Mouse (Mus musculus) myocyte (in vitro differentiated cells): Measurements from ENCODE around the gene Safb. TPM values are rescaled to one million over a fixed set of nuclear protein-coding genes. Genes with fewer than 3 reads are reported as not detected.
A peak's percentile ranks its signal among the peaks of the same experiment; 100 is the strongest.

Experiments
- H3K27me3 ChIP-seq: one replicate; pipeline ENCODE4 v1.6.1; 2011; ENCODE audit not compliant: control insufficient read depth, insufficient read depth, insufficient read length
- H3K36me3 ChIP-seq: one replicate; pipeline ENCODE4 v1.6.1; 2011; ENCODE audit not compliant: control insufficient read depth, insufficient read depth
- H3K4me2 ChIP-seq: one replicate; pipeline ENCODE4 v1.6.1; 2011; ENCODE audit warnings: low read depth, control low read depth
- H3K4me3 ChIP-seq: one replicate; pipeline ENCODE4 v1.5.1; 2011; ENCODE audit warnings: mild to moderate bottlenecking, control low read depth, moderate library complexity
- H3K79me2 ChIP-seq: one replicate; pipeline ENCODE4 v1.6.1; 2011; ENCODE audit not compliant: control insufficient read depth, insufficient read depth
- H3ac ChIP-seq: one replicate; pipeline ENCODE4 v1.6.1; 2011; ENCODE audit not compliant: control insufficient read depth, insufficient read length
- CEBPB ChIP-seq: IDR thresholded peaks from 2 replicates; pipeline ENCODE4 v1.6.1; 2011; ENCODE audit warnings: mild to moderate bottlenecking, moderate library complexity; ENCODE audit not compliant: poor library complexity, insufficient read depth, severe bottlenecking
- E2F4 ChIP-seq: IDR thresholded peaks from one replicate; pipeline ENCODE4 v1.6.1; 2011; ENCODE audit warnings: mild to moderate bottlenecking, control low read depth, moderate library complexity; ENCODE audit not compliant: insufficient read depth
- MAX ChIP-seq: IDR thresholded peaks from one replicate; pipeline ENCODE4 v1.6.1; 2011; ENCODE audit warnings: low read depth, mild to moderate bottlenecking, control low read depth
- MYOD1 ChIP-seq, 3 experiments: IDR thresholded peaks; one replicate each; pipeline ENCODE4 v1.6.1; 2011; ENCODE audit warnings: control low read depth in 2 of 3, low read depth in 2 of 3, mild to moderate bottlenecking in 2 of 3, moderate library complexity in 1 of 3; ENCODE audit not compliant: insufficient read length in 2 of 3, control insufficient read depth in 1 of 3
- MYOG ChIP-seq, 3 experiments: IDR thresholded peaks; one replicate each; pipeline ENCODE4 v1.6.1; 2011; ENCODE audit warnings: control low read depth in 2 of 3, low read depth in 2 of 3, mild to moderate bottlenecking in 2 of 3; ENCODE audit not compliant: insufficient read length in 2 of 3, control insufficient read depth in 1 of 3, insufficient read depth in 1 of 3
- POLR2A ChIP-seq: IDR thresholded peaks from one replicate; pipeline ENCODE4 v1.6.1; 2011; ENCODE audit warnings: low read depth, mild to moderate bottlenecking, control low read depth, moderate library complexity; ENCODE audit not compliant: insufficient read length
- POLR2AphosphoS2 ChIP-seq: IDR thresholded peaks from one replicate; pipeline ENCODE4 v1.6.1; 2011; ENCODE audit warnings: low read depth, control low read depth; ENCODE audit not compliant: insufficient read length
- REST ChIP-seq: IDR thresholded peaks from one replicate; pipeline ENCODE4 v1.6.1; 2011; ENCODE audit warnings: mild to moderate bottlenecking, control low read depth, moderate library complexity; ENCODE audit not compliant: insufficient read depth, insufficient read length
- SRF ChIP-seq: IDR thresholded peaks from one replicate; pipeline ENCODE4 v1.6.1; 2011; ENCODE audit warnings: low read depth; ENCODE audit not compliant: control insufficient read depth, insufficient read length
- TCF12 ChIP-seq: IDR thresholded peaks from one replicate; pipeline ENCODE4 v1.6.1; 2011; ENCODE audit warnings: mild to moderate bottlenecking, control low read depth; ENCODE audit not compliant: poor library complexity, insufficient read depth, severe bottlenecking
- TCF3 ChIP-seq: IDR thresholded peaks from one replicate; pipeline ENCODE4 v1.6.1; 2011; ENCODE audit warnings: low read depth, control low read depth; ENCODE audit not compliant: insufficient read length
- USF1 ChIP-seq: IDR thresholded peaks from one replicate; pipeline ENCODE4 v1.6.1; 2011; ENCODE audit warnings: low read depth, mild to moderate bottlenecking, control low read depth, moderate library complexity
- polyA plus RNA-seq: library from polyadenylated mRNA; unstranded; fragments of >200 nt; fragmentation: generic; extraction: Trizol; gene quantifications from one replicate; pipeline ENCODE4 v1.2.1, GENCODE M21; 2012; ENCODE audit warnings: missing spikeins

Safb gene
- polyA plus RNA-seq, 1 experiment = 58.9 TPM

DNA sequence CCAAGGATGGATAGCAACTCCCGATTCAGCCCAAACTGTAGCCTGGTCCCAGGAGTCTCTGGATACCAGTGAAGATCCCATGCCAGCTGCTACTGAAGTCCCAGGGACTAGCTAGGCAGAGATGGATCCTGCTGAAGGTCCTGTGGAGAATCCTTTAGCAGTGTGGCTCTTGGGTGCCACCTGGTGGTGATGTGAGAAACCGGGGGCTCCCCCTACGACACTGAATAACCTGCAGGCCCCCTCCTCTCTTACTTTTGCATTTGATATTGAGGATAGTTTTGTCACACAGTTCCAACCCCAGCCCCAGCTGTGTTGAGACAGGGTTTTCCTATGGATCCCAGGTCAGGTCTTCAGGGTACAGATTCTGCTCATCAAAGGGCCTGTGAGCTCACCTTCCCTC is 26.2 kb upstream of the Safb start:
- Histone ChIP-seq H3K4me2 (no peak overlapping the region), H3K36me3 (peaks cover 2% of the 10 kb centered on the region), H3K4me3 (no peak overlapping the region), H3K27me3 (no peaks in the 10 kb centered on the region), H3ac (no peak overlapping the region), H3K79me2 (no peaks in the 10 kb centered on the region)
- TF ChIP-seq MYOD1 (IDR thresholded peaks at IDR 0.05; ENCODE audit: control insufficient read depth in 1 of 3, insufficient read length in 2 of 3, low read depth in 2 of 3) (no peak), POLR2AphosphoS2 (peak; percentile 79), REST (no peak), USF1 (no peak), CEBPB (no peak)

DNA sequence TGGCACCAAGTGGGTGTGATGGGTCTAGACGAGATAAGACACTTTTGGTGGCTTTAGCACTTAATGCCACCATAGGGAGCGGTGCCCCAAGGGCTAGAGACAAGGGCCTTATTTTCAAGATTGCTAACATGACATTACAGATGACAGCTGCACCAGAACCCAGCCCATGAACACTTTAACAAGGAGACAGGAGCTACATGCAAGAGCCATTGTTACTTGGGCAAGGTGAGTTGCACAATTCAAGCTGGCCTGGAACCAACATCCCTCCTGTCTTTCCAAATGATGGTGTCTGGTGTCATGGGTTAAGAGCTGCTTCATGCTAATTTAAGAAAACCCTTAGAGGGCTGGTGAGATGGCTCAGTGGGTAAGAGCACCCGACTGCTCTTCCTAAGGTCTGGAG is 25.2 kb upstream of the Safb start:
- H3K36me3 ChIP-seq = peaks cover 9% of the 10 kb centered on the region
- H3K27me3 ChIP-seq = no peaks in the 10 kb centered on the region
- TF ChIP-seq CEBPB = peak; percentile 57; the same call in 1 of the 2 replicates
- TF ChIP-seq POLR2AphosphoS2 = no peak
- H3K4me3 ChIP-seq = no peak overlapping the region
- H3ac ChIP-seq = no peak overlapping the region
- H3K4me2 ChIP-seq = no peak overlapping the region
- no peaks in the 10 kb centered on the region for H3K79me2 ChIP-seq

DNA sequence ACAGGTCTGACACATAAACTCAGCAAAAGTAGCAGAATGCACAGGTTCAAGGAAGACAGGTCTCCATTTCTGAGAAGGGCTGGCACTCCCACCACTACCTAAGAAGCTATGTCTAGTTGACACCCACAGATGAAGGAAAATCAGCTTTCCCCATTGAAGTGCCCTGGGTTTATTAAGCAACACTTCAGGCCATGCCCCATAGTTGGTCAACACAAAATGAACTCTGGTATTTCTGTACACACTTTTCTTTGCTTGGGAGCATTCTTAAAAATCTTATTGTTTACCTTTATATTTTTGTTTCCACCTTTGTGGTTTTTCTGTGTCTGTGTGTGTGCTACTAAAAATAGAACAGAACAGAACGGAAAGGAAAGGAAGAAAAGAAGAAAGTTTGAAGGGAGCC is 24.5 kb upstream of the Safb start:
- Histone ChIP-seq H3K4me2 (no peak overlapping the region), H3K36me3 (peaks cover 17% of the 10 kb centered on the region), H3K79me2 (no peaks in the 10 kb centered on the region), H3K4me3 (no peak overlapping the region), H3ac (no peak overlapping the region), H3K27me3 (no peaks in the 10 kb centered on the region)
- TF ChIP-seq E2F4 = no peak
- no peak for TF ChIP-seq TCF3
- no peak for TF ChIP-seq REST
- TF ChIP-seq CEBPB = no peak
- TF ChIP-seq SRF = no peak
- TF ChIP-seq MYOD1 (IDR thresholded peaks at IDR 0.05; ENCODE audit: control insufficient read depth in 1 of 3, insufficient read length in 2 of 3, low read depth in 2 of 3) = no peak
- TF ChIP-seq POLR2AphosphoS2 = no peak
- TF ChIP-seq MAX = no peak
- TF ChIP-seq TCF12 = no peak
- TF ChIP-seq USF1 = no peak
- TF ChIP-seq POLR2A = no peak

DNA sequence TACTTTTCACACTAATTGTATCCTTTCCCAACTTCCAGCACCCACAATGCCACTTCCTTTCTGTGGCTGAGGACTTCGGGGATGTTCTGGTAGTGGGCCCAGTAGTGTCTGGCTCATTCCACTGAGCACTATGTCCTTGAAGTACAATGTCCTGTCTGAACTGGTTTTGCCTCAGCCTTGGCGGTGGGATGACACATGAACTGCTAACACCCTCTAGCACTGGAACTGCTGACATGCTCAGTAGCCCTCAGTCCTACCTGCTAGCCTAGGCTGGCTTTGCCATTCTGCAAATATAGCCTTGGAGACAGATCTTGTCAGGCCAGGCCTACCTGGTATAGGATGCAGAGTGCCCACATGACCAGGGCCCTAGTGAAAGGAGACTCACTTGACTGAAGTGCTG is 22.8 kb upstream of the Safb start:
- Histone ChIP-seq H3K79me2 (no peaks in the 10 kb centered on the region), H3K27me3 (no peaks in the 10 kb centered on the region), H3K4me2 (no peak overlapping the region), H3K4me3 (no peak overlapping the region), H3K36me3 (peaks cover 22% of the 10 kb centered on the region), H3ac (no peak overlapping the region)
- TF ChIP-seq USF1 (no peak), SRF (no peak), REST (no peak), TCF12 (no peak), MAX (no peak), MYOD1 (IDR thresholded peaks at IDR 0.05; ENCODE audit: control insufficient read depth in 1 of 3, insufficient read length in 2 of 3, low read depth in 2 of 3) (no peak), MYOG (IDR thresholded peaks at IDR 0.05; ENCODE audit: control insufficient read depth in 1 of 3, insufficient read depth in 1 of 3, insufficient read length in 2 of 3, low read depth in 2 of 3) (no peak), CEBPB (no peak), POLR2AphosphoS2 (no peak), E2F4 (no peak)

DNA sequence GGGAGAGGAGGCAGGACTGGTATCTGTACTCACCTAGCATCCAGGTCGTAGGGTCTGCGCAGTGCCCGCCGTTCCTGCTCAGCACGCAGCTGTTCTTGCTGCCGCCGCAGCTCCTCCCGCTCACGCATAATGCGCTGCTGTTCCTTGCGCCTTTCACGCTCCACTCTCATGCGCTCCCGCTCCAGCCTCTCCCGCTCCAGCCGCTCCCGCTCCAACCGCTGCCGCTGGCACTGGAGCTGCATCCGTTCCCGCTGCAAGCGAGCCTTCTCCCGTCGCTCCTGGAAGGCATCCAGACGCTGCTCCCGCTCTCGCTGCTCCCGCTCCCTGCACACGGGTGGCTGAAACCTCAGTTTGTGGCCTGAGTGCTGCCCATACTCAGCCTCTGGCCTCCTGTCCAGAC is 18.3 kb upstream of the Safb start:
- no peak overlapping the region for H3K4me2 ChIP-seq
- H3ac ChIP-seq = no peak overlapping the region
- H3K79me2 ChIP-seq = no peaks in the 10 kb centered on the region
- TF ChIP-seq POLR2A = peak; percentile 13
- TF ChIP-seq E2F4 = no peak
- TF ChIP-seq POLR2AphosphoS2 = peak; percentile 63
- H3K4me3 ChIP-seq = no peak overlapping the region
- peaks cover 43% of the 10 kb centered on the region for H3K36me3 ChIP-seq
- H3K27me3 ChIP-seq = no peaks in the 10 kb centered on the region

DNA sequence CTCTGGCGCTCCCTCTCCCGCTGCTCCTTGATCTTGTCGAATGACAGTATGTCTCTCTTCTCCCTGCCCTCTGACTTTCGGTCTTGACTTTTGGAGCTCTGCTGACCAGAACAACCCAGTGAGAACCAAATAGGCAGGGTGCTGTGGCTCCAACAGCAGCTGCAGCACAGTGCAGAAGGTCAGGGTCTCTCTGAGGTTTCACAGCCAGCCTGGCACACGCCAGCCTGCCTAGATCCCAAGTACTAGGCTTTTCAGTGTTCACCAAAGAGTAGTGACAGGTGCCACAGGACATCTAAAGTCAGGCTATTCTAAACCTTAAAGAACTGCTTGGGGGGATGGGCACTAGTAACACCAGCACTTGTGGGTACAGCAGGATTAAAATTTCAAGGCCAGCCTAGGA is 17.7 kb upstream of the Safb start:
- Histone ChIP-seq H3ac (no peak overlapping the region), H3K79me2 (no peaks in the 10 kb centered on the region), H3K4me2 (no peak overlapping the region), H3K4me3 (no peak overlapping the region), H3K27me3 (no peaks in the 10 kb centered on the region), H3K36me3 (peaks cover 46% of the 10 kb centered on the region)
- peak in 1 of 3 experiments; percentile 30 for TF ChIP-seq MYOG (IDR thresholded peaks at IDR 0.05; ENCODE audit: control insufficient read depth in 1 of 3, insufficient read depth in 1 of 3, insufficient read length in 2 of 3, low read depth in 2 of 3)
- TF ChIP-seq POLR2A = no peak
- TF ChIP-seq CEBPB = no peak
- TF ChIP-seq USF1 = no peak
- peak in 1 of 3 experiments; percentile 11 for TF ChIP-seq MYOD1 (IDR thresholded peaks at IDR 0.05; ENCODE audit: control insufficient read depth in 1 of 3, insufficient read length in 2 of 3, low read depth in 2 of 3)
- no peak for TF ChIP-seq MAX
- TF ChIP-seq SRF = no peak
- no peak for TF ChIP-seq E2F4
